Mouse (Mus musculus) heart, embryonic 15.5 days (tissue): ENCODE results near the gene Triobp. TPM values are rescaled to one million over a fixed set of nuclear protein-coding genes. Genes with fewer than 3 reads are reported as not detected.

ENCODE experiments used
- ATAC-seq: fragments of 200-750 bp; cut with Nextera tagmentation; replicated peaks from 2 replicates; pipeline ENCODE4 v1.8.0; 2017; ENCODE audit warnings: low read depth, moderate TSS enrichment; ENCODE audit not compliant: insufficient number of reproducible peaks, insufficient read depth, low FRiP score
- H3K27ac ChIP-seq: fragments of 300-500 bp; sonication (generic); 2 replicates; pipeline ENCODE4 v1.5.1; 2015; ENCODE audit warnings: mild to moderate bottlenecking, inconsistent platforms
- H3K27me3 ChIP-seq: fragments of 300-500 bp; sonication (generic); 2 replicates; pipeline ENCODE4 v1.6.1; 2015; ENCODE audit warnings: inconsistent platforms
- H3K36me3 ChIP-seq: fragments of 300-500 bp; sonication (generic); 2 replicates; pipeline ENCODE4 v1.6.1; 2015; ENCODE audit warnings: mild to moderate bottlenecking, inconsistent platforms
- H3K4me1 ChIP-seq: fragments of 300-500 bp; sonication (generic); replicated peaks from 2 replicates; pipeline ENCODE4 v1.6.1; 2015; ENCODE audit warnings: inconsistent platforms
- H3K4me2 ChIP-seq: fragments of 300-500 bp; sonication (generic); 2 replicates; pipeline ENCODE4 v1.6.1; 2015; ENCODE audit warnings: inconsistent platforms, mild to moderate bottlenecking, moderate library complexity
- H3K4me3 ChIP-seq: fragments of 300-500 bp; sonication (generic); 2 replicates; pipeline ENCODE4 v1.5.1; 2015; ENCODE audit warnings: mild to moderate bottlenecking, inconsistent platforms
- H3K9ac ChIP-seq: fragments of 300-500 bp; sonication (generic); 2 replicates; pipeline ENCODE4 v1.6.1; 2015; ENCODE audit warnings: mild to moderate bottlenecking, inconsistent platforms
- H3K9me3 ChIP-seq: fragments of 300-500 bp; sonication (generic); replicated peaks from 2 replicates; pipeline ENCODE4 v1.6.1; 2016; ENCODE audit warnings: inconsistent platforms
- WGBS: fragments of 180-500 bp; shearing (Covaris S2); methylation state at CpG from one replicate; pipeline ENCODE4 v1.1.7; 2015; ENCODE audit warnings: mixed read lengths; 5-methylcytosine and 5-hydroxymethylcytosine counted together
- polyA plus RNA-seq: library from polyadenylated mRNA; unstranded; fragments of >200 nt; fragmentation: Nextera tagmentation; extraction: Ambion mirVana; gene quantifications from 2 replicates; pipeline ENCODE4 v1.2.1, GENCODE M21; 2015

Triobp gene
- polyA plus RNA-seq, 1 experiment from 2014 or later: 36.8 TPM

- ATAC-seq: peak; percentile 53
- WGBS: under 1% methylated on average over 87 of the region's 87 CpGs
- H3K36me3 ChIP-seq: peaks cover 27% of the 10 kb centered on the region
- H3K4me1 ChIP-seq: peaks cover 32% of the 10 kb centered on the region
- H3K9me3 ChIP-seq: no peaks in the 10 kb centered on the region
- H3K27ac ChIP-seq: peak overlapping the region; percentile 83
- peak overlapping the region; percentile 100 for H3K4me2 ChIP-seq
- H3K4me3 ChIP-seq: peak overlapping the region; percentile 74
- peak overlapping the region; percentile 76 for H3K9ac ChIP-seq
- H3K27me3 ChIP-seq: no peaks in the 10 kb centered on the region
These were observed 33.3 kb upstream of the Triobp start for GRCm38 (mm10) chr15:78914091-78914822.

DNA sequence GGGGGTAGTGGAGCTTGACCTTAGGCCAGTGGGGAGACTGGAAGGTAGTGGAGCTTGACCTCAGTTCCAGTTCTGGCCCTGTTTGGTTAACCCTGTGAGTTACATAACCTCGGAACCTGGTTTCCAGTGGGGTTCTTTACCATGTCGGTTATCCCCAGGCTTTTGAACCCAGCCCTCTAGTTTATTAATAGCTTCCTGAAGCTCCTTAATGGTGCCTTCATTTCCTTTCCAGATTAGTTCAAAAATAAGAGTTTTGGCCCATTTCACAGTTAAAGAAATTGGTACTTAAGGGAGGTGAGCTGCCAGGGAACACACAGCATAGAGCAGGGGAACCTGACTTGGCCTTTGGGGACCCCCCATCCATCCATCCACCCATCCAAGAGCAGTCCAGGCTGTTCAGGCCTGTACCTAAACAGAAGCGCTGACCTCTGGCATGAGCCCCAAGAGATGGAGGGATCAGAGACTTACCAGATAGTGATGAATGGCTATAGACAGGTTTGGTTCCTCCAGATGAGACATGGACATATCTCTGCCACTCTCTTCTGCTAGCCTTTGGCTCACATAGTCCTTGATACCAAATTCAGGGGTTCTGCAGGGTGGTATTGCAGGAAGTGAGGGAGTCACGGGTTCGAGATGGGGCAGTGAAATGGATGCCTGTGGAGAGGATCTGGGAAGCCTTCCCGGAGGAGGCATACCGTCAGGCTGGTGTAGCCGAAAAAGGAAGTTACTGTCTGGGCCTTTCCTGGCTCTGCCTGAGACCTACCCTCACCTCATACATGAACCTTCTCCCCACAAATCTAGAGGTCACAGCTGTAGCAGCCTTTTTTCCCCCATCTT lies 32.5 kb upstream of the Triobp start:
- Histone ChIP-seq H3K27ac (no peak overlapping the region), H3K4me2 (peak overlapping the region; percentile 100), H3K4me3 (peak overlapping the region; percentile 74), H3K9ac (peak overlapping the region; percentile 76), H3K36me3 (peaks cover 22% of the 10 kb centered on the region), H3K27me3 (no peaks in the 10 kb centered on the region), H3K4me1 (peaks cover 32% of the 10 kb centered on the region), H3K9me3 (no peaks in the 10 kb centered on the region)
- no peak for ATAC-seq
- 51% methylated on average over 8 of the region's 8 CpGs for WGBS

- peak overlapping the region; percentile 74 for H3K4me3 ChIP-seq
- H3K27me3 ChIP-seq: no peaks in the 10 kb centered on the region
- WGBS: 6% methylated on average over 8 of the region's 8 CpGs
- peaks cover 35% of the 10 kb centered on the region for H3K4me1 ChIP-seq
- ATAC-seq: no peak
- no peak overlapping the region for H3K9ac ChIP-seq
- H3K27ac ChIP-seq: no peak overlapping the region
- H3K36me3 ChIP-seq: peaks cover 17% of the 10 kb centered on the region; the same call in 1 of the 2 replicates
- peak overlapping the region; percentile 100 for H3K4me2 ChIP-seq
- no peaks in the 10 kb centered on the region for H3K9me3 ChIP-seq
These were observed 31.9 kb upstream of the Triobp start for GRCm38 (mm10) chr15:78915660-78916017.

GRCm38 (mm10) chr15:78916052-78916826 lies 31.3 kb upstream of the Triobp start:
- H3K9me3 ChIP-seq: no peaks in the 10 kb centered on the region
- H3K27ac ChIP-seq: no peak overlapping the region
- peak overlapping the region; percentile 100 for H3K4me2 ChIP-seq
- H3K9ac ChIP-seq: no peak overlapping the region
- no peak for ATAC-seq
- H3K4me3 ChIP-seq: peak overlapping the region; percentile 74; the same call in 1 of the 2 replicates
- H3K27me3 ChIP-seq: no peaks in the 10 kb centered on the region
- WGBS: 71% methylated on average over 12 of the region's 12 CpGs
- H3K4me1 ChIP-seq: peaks cover 35% of the 10 kb centered on the region
- H3K36me3 ChIP-seq: peaks cover 11% of the 10 kb centered on the region; the same call in 1 of the 2 replicates

GRCm38 (mm10) chr15:78918126-78918525 lies 29.4 kb upstream of the Triobp start:
- WGBS: 88% methylated on average over 23 of the region's 23 CpGs
- no peaks in the 10 kb centered on the region for H3K27me3 ChIP-seq
- ATAC-seq: no peak
- 0 out of 2 replicates have a peak, but pooled peaks cover 3% of the 10 kb centered on the region for H3K36me3 ChIP-seq
- H3K4me1 ChIP-seq: peaks cover 33% of the 10 kb centered on the region
- no peak overlapping the region for H3K4me2 ChIP-seq
- H3K4me3 ChIP-seq: no peak overlapping the region
- no peak overlapping the region for H3K27ac ChIP-seq
- no peak overlapping the region for H3K9ac ChIP-seq
- no peaks in the 10 kb centered on the region for H3K9me3 ChIP-seq

- H3K36me3 ChIP-seq: 0 out of 2 replicates have a peak, but pooled peaks cover 3% of the 10 kb centered on the region
- no peaks in the 10 kb centered on the region for H3K27me3 ChIP-seq
- no peak overlapping the region for H3K9ac ChIP-seq
- ATAC-seq: no peak
- no peak overlapping the region for H3K4me3 ChIP-seq
- H3K4me1 ChIP-seq: peaks cover 23% of the 10 kb centered on the region
- H3K4me2 ChIP-seq: no peak overlapping the region
- no peak overlapping the region for H3K27ac ChIP-seq
- H3K9me3 ChIP-seq: no peaks in the 10 kb centered on the region
- 62% methylated on average over 12 of the region's 12 CpGs for WGBS
These were observed 27.6 kb upstream of the Triobp start for GRCm38 (mm10) chr15:78919914-78920313.

DNA sequence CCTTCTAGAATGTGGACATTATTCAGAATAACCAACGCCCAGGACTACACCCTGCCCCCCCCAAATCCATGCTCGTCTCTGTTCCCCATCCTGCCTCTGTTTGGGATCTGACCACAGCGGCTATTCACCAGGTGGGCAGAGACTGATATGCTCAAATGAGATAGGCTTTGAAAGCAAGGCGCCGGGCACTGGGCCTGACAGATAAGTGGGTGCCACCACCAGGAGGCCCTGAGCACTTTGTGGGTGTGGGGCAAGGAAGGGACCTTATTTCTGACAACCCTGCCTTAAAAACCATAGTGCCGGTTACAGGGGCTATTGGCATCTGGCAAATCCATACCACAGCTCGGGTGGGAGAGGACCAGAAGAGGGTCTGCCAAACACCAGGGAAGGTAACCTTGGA lies 24.8 kb upstream of the Triobp start:
- Histone ChIP-seq H3K27ac (no peak overlapping the region), H3K9ac (no peak overlapping the region), H3K27me3 (no peaks in the 10 kb centered on the region), H3K4me1 (peaks cover 35% of the 10 kb centered on the region), H3K4me3 (no peak overlapping the region), H3K9me3 (no peaks in the 10 kb centered on the region), H3K36me3 (0 out of 2 replicates have a peak, but pooled peaks cover 3% of the 10 kb centered on the region), H3K4me2 (no peak overlapping the region)
- 74% methylated on average over 7 of the region's 7 CpGs for WGBS
- ATAC-seq: no peak

DNA sequence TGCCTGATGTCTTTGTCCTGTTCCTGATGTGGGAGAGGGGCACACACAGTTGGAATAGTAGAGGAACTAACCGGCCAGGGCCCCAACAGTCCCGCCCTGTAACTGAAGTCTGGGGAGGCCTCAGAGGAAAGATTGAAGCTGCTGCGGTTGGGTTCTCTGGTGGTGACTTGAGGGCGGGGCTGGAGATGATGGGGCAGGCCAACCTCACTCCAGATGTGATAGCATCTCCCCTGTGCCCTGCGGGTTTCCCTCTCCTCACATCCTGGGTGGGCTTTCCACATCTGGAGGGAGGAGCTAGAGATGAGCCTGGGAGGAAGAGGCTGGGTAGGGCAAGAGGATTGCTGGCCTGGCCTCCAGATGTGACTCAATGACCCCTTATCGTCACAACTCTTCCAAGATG lies 23.9 kb upstream of the Triobp start:
- H3K4me2 ChIP-seq: no peak overlapping the region
- ATAC-seq: no peak
- H3K9me3 ChIP-seq: no peaks in the 10 kb centered on the region
- peaks cover 43% of the 10 kb centered on the region for H3K4me1 ChIP-seq
- no peak overlapping the region for H3K4me3 ChIP-seq
- H3K27ac ChIP-seq: no peak overlapping the region
- 56% methylated on average over 6 of the region's 6 CpGs for WGBS
- H3K27me3 ChIP-seq: no peaks in the 10 kb centered on the region
- no peak overlapping the region for H3K9ac ChIP-seq
- 0 out of 2 replicates have a peak, but pooled peaks cover 3% of the 10 kb centered on the region for H3K36me3 ChIP-seq

DNA sequence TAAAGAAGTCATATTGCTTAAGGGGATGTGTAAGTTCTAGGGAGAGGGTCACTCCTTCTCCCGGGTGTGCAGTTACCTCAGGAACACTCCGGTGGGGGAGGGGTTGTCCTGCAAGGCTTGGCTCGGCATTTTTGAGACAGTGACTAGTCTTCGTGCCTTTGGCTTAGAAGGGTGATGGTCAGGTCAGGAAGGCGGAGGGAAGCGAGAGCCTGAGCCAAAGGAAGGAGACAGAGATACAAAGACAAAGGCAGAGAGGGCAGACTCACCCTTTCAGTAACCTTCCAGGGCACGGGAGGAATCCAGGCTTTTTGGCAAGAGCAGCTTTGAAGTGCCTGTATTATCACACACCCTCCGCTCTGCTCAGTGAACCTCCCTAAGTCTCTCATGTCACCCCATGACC lies 22.4 kb upstream of the Triobp start:
- Histone ChIP-seq H3K4me2 (no peak overlapping the region), H3K9ac (0 out of 2 replicates have a peak overlapping the region, but pooled peaks have one; percentile 69), H3K36me3 (peaks cover 6% of the 10 kb centered on the region; the same call in 1 of the 2 replicates), H3K4me1 (peaks cover 44% of the 10 kb centered on the region), H3K9me3 (no peaks in the 10 kb centered on the region), H3K4me3 (no peak overlapping the region), H3K27ac (peak overlapping the region; percentile 98), H3K27me3 (no peaks in the 10 kb centered on the region)
- WGBS: 33% methylated on average over 8 of the region's 8 CpGs
- no peak for ATAC-seq

- 5% methylated on average over 20 of the region's 20 CpGs for WGBS
- Histone ChIP-seq H3K9ac (peak within 1 kb of the TSS; percentile 69), H3K4me1 (peaks cover 46% of the 10 kb centered on the region), H3K36me3 (peaks cover 9% of the 10 kb centered on the region; the same call in 1 of the 2 replicates), H3K27me3 (no peaks in the 10 kb centered on the region), H3K4me2 (peak within 1 kb of the TSS; percentile 78), H3K4me3 (peak within 1 kb of the TSS; percentile 57), H3K9me3 (no peaks in the 10 kb centered on the region), H3K27ac (peak within 1 kb of the TSS; percentile 98)
- ATAC-seq: peak; percentile 82
These were observed 21.3 kb upstream of the Triobp start, which contains the start of gene Lgals1 for GRCm38 (mm10) chr15:78926021-78926919. Gene Lgals1 (plus strand): TSS chr15:78926725.
